Mouse (Mus musculus): ENCODE measurements around the gene Znfx1.
"Not testable (repeated sequence)": the region's sequence is repeated elsewhere in the genome, so short reads cannot be mapped to it uniquely, and the experiment has no call there.

Znfx1 gene

GRCm38 (mm10) chr2:167053127-167053844 lies 9.5 kb downstream of the Znfx1 start:
- no peak for DNase-seq (ENCODE audit: low spot score in 2 of 2)

- no peak for DNase-seq (ENCODE audit: low spot score in 2 of 2)
These were observed 14.0 kb downstream of the Znfx1 start for GRCm38 (mm10) chr2:167048698-167049358.

- DNase-seq (ENCODE audit: low spot score in 2 of 2), result no peak
These were observed 14.6 kb downstream of the Znfx1 start for GRCm38 (mm10) chr2:167048223-167048622.

- peak in 1 of 2 experiments; percentile 35 for DNase-seq (ENCODE audit: low spot score in 2 of 2)
These were observed 19.3 kb downstream of the Znfx1 start for GRCm38 (mm10) chr2:167043400-167044121.

GRCm38 (mm10) chr2:167039386-167039785 lies 23.4 kb downstream of the Znfx1 start:
- no peak for DNase-seq (ENCODE audit: low spot score in 2 of 2)

GRCm38 (mm10) chr2:167038716-167039115 lies 24.1 kb downstream of the Znfx1 start:
- no peak for DNase-seq (ENCODE audit: low spot score in 2 of 2)

GRCm38 (mm10) chr2:167038297-167038696 lies 24.5 kb downstream of the Znfx1 start:
- no peak for DNase-seq (ENCODE audit: low spot score in 2 of 2)

GRCm38 (mm10) chr2:167037710-167038109 lies 25.1 kb downstream of the Znfx1 start:
- no peak for DNase-seq (ENCODE audit: low spot score in 2 of 2)

GRCm38 (mm10) chr2:167030507-167030906 lies 32.3 kb downstream of the Znfx1 start:
- DNase-seq (ENCODE audit: low spot score in 2 of 2), result no peak

- DNase-seq (ENCODE audit: low spot score in 2 of 2), result peak in 1 of 2 experiments; percentile 18
These were observed 34.3 kb downstream of the Znfx1 start for GRCm38 (mm10) chr2:167028553-167028952.

GRCm38 (mm10) chr2:167019396-167019795 lies 43.4 kb downstream of the Znfx1 start:
- DNase-seq (ENCODE audit: low spot score in 2 of 2), result no peak

GRCm38 (mm10) chr2:167015382-167015718 lies 47.5 kb downstream of the Znfx1 start:
- no peak for DNase-seq (ENCODE audit: low spot score in 2 of 2)

- DNase-seq (ENCODE audit: low spot score in 2 of 2), result peak; percentile 86 to 92
These were observed 48.0 kb downstream of the Znfx1 start, which contains the start of gene Ddx27 for GRCm38 (mm10) chr2:167014702-167015381. Gene Ddx27 (plus strand): TSS chr2:167015193.

GRCm38 (mm10) chr2:167010546-167010945 lies 52.3 kb downstream of the Znfx1 start:
- DNase-seq (ENCODE audit: low spot score in 2 of 2), result no peak

GRCm38 (mm10) chr2:167009483-167009882 lies 53.3 kb downstream of the Znfx1 start:
- no peak for DNase-seq (ENCODE audit: low spot score in 2 of 2)

GRCm38 (mm10) chr2:167007565-167007964 lies 55.2 kb downstream of the Znfx1 start:
- DNase-seq (ENCODE audit: low spot score in 2 of 2), result not testable (repeated sequence)

- no peak for DNase-seq (ENCODE audit: low spot score in 2 of 2)
These were observed 55.8 kb downstream of the Znfx1 start for GRCm38 (mm10) chr2:167007001-167007491.

GRCm38 (mm10) chr2:167006355-167006754 lies 56.5 kb downstream of the Znfx1 start:
- no peak for DNase-seq (ENCODE audit: low spot score in 2 of 2)

- peak; percentile 34 to 70 for DNase-seq (ENCODE audit: low spot score in 2 of 2)
These were observed 58.5 kb downstream of the Znfx1 start for GRCm38 (mm10) chr2:167004099-167004854.

- no peak for DNase-seq (ENCODE audit: low spot score in 2 of 2)
These were observed 61.3 kb downstream of the Znfx1 start for GRCm38 (mm10) chr2:167001486-167001885.

- no peak for DNase-seq (ENCODE audit: low spot score in 2 of 2)
These were observed 66.3 kb downstream of the Znfx1 start for GRCm38 (mm10) chr2:166996533-166996894.

Data from heart, adult 9 months (tissue).